17 mouse cellular contexts compared by ENCODE assay signal in the genomic region with DNA sequence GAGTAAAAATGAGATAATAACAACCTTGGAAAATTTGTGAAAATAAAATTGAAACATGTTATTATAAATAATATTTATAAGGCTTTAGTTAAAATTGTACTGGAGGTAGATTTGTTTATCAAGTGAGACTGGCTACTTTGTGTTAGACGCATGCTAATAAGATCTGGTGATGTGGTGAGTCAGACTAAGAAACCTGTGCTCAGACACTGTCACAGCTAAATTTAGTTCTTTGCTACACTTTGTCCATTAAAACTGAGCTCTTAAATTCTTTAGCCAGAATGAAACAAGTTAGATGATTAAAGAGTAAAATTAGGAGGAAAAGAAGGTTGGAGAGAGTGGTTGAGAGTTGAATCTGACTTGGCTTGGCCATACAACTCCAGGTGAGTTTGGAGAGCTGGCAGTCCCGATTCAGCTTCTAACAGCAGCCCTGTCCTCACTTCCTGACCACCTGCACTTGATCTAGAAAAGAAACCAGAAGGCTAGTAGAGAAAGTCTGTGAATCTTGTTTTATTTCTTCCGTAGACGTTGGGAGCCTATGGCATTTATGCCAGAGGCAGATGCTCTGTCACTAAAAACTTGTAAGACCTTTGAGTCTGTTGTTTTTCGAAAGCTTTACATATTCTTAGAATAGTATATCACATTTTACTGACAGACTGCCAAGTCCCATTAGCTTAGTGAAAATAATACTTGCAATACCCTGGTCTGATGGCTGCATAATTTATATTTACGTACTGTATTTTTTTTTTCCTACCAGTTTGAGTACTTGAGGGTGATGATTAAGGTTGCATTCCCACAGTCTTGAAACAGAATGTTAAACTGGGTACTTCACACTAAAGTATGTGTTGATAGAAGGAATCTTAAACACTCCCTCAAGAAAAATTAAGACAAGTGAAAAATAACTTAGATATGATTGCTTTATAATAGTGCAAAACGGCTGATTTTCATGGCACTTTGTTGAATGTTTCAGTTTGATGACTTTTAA. TPM values are rescaled to one million over a fixed set of nuclear protein-coding genes. Genes with fewer than 3 reads are reported as not detected.
DNase-seq lines count a peak whose midpoint lies in the region; ATAC-seq and TF ChIP-seq lines count a peak whose summit lies in the region.
"Had no signal": no experiment of that assay in that cellular context is flagged by ENCODE, and none has a peak within 500 bp of the region (broad histone marks: within the 10 kb centered on the region; RNA-seq: fewer than 3 reads in every experiment).

No protein-coding gene starts in this region.

- no peaks in the 10 kb centered on the region; the same call in 1 of the 2 replicates for H3K4me1 ChIP-seq in cerebellum, adult 2 months (ENCODE audit: control insufficient read depth, insufficient read depth, low read length)
- peaks cover 20% of the 10 kb centered on the region for H3K4me1 ChIP-seq in heart, embryonic 16.5 days (ENCODE audit: control insufficient read depth, insufficient read depth, low read length)

- 41% methylated on average over 7 of the region's 7 CpGs for WGBS in cerebellum, adult 2 months
- WGBS in heart, embryonic 16.5 days, result 40% methylated on average over 7 of the region's 7 CpGs

- TF ChIP-seq CTCF in cerebellum, adult 2 months (IDR thresholded peaks at IDR 0.05; ENCODE audit: borderline replicate concordance, insufficient read depth, low read depth, low read length), result no peak

- H3K9ac ChIP-seq in heart, embryonic 16.5 days (ENCODE audit: low read length), result peak overlapping the region; percentile 43; the same call in 1 of the 2 replicates
- H3K9ac ChIP-seq: forebrain, embryonic 13.5 days; liver, postnatal 0 days had no signal

- 0 out of 2 replicates have a peak overlapping the region, but pooled peaks have one; percentile 39 for H3K27ac ChIP-seq in cerebellum, adult 2 months (ENCODE audit: insufficient read depth, low read length)
- peak overlapping the region; percentile 45 for H3K27ac ChIP-seq in heart, embryonic 16.5 days (ENCODE audit: low read length)
- H3K27ac ChIP-seq: forebrain, embryonic 13.5 days had no signal

- peaks cover 6% of the 10 kb centered on the region for H3K9me3 ChIP-seq in heart, embryonic 16.5 days (replicated peaks; ENCODE audit: control insufficient read depth, low read length)
- H3K9me3 ChIP-seq: forebrain, embryonic 13.5 days had no signal

- DNase-seq in cerebellum, adult 2 months, result peak in 1 of 2 experiments; percentile 42
- DNase-seq in cerebellum, adult 9-11 months, result no peak
- no peak for DNase-seq in heart, adult 9 months (ENCODE audit: low spot score in 2 of 2)
- DNase-seq in 3T3-L1 (ENCODE audit: low read depth, low spot score), result peak; percentile 11
- DNase-seq in brain, adult 2 months (ENCODE audit: low read depth, low spot score), result peak; percentile 29
- no peak for DNase-seq in kidney, postnatal 10 days
- no peak for DNase-seq in left cerebral cortex, postnatal 4 days
- DNase-seq: adrenal gland, postnatal 10 days; cerebellum, postnatal 10 days; embryo, embryonic 11 days; heart, postnatal 14 days; kidney, adult 9 months; liver, postnatal 0 days; retina, postnatal 1 day; thymus, adult 2 months had no signal

- H3K4me2 ChIP-seq in heart, embryonic 16.5 days (ENCODE audit: low read depth, low read length), result peak overlapping the region; percentile 36
- H3K4me2 ChIP-seq: forebrain, embryonic 13.5 days had no signal

- no peak for ATAC-seq in heart, embryonic 16.5 days (replicated peaks; ENCODE audit: extremely low read depth, insufficient read depth, low FRiP score)
- ATAC-seq: forebrain, embryonic 13.5 days; liver, postnatal 0 days had no signal

- intact Hi-C loops in left cerebral cortex, postnatal 4 days (cut with DNase I), result no loop called here

- no peak for TF ChIP-seq POLR2A in cerebellum, adult 2 months (IDR thresholded peaks at IDR 0.05; ENCODE audit: borderline replicate concordance, insufficient read depth, low read length)

- peaks cover 8% of the 10 kb centered on the region for H3K36me3 ChIP-seq in heart, embryonic 16.5 days (ENCODE audit: control insufficient read depth, insufficient read depth)

- H3K27me3 ChIP-seq in cerebellum, adult 2 months (ENCODE audit: control insufficient read depth, insufficient read depth, low read length), result no peaks in the 10 kb centered on the region
- no peaks in the 10 kb centered on the region for H3K27me3 ChIP-seq in heart, embryonic 16.5 days (ENCODE audit: control insufficient read depth, insufficient read depth, low read length)
- H3K27me3 ChIP-seq: forebrain, embryonic 13.5 days had no signal

- H3K4me3 ChIP-seq in cerebellum, adult 2 months (replicated peaks; ENCODE audit: insufficient read depth, low read depth, low read length), result no peak overlapping the region
- H3K4me3 ChIP-seq in heart, embryonic 16.5 days (ENCODE audit: low read length), result no peak overlapping the region
- H3K4me3 ChIP-seq: forebrain, embryonic 13.5 days had no signal

RNA-seq across cellular contexts. Expression of a gene that starts 8.4 kb away (rescaled TPM):
- polyA plus RNA-seq in cerebellum, adult 2 months (2012; rRNA removed), result 26.8 and 27.8 TPM in 2 replicates
- 33.8 and 36.1 TPM in 2 replicates for polyA plus RNA-seq in heart, embryonic 16.5 days (2015; fragmentation: Nextera tagmentation; extraction: Ambion mirVana)
- total RNA-seq in left cerebral cortex, postnatal 4 days (2021), result 10 to 100 TPM; 40.1 to 46.7 TPM

Comparison
In these comparisons a context has a peak if more than half of its experiments do, and no peak if none do; other contexts are left out.
1. DNase-seq: peak in 3T3-L1 (single experiment) and brain, adult 2 months (single experiment); none in cerebellum, adult 9-11 months (single experiment), heart, adult 9 months (0 of 2), kidney, postnatal 10 days (single experiment) and left cerebral cortex, postnatal 4 days (single experiment).